Mouse (Mus musculus) layer of hippocampus, postnatal 36 days (tissue): Measurements from ENCODE around the gene Efnb3. TPM values are rescaled to one million over a fixed set of nuclear protein-coding genes. Genes with fewer than 3 reads are reported as not detected.

Experiments
- DNase-seq, 2 experiments: peaks; one replicate each; pipeline ENCODE4 v3.0.0; 2022
- total RNA-seq, 2 experiments: library from RNA; stranded (reverse); gene quantifications; 2 replicates each; pipeline ENCODE4 v1.2.3; 2021

The Efnb3 gene
- total RNA-seq: 100 to 1,000 TPM; 120 to 121 TPM

- peak; percentile 44 to 56 for DNase-seq
Measured at GRCm38 (mm10) chr11:69559851-69560765, at the start of gene Efnb3. Gene Efnb3 (minus strand): TSS chr11:69560205.

- no peak for DNase-seq
Measured at GRCm38 (mm10) chr11:69609416-69609815, 49.4 kb upstream of the Efnb3 start.

DNA sequence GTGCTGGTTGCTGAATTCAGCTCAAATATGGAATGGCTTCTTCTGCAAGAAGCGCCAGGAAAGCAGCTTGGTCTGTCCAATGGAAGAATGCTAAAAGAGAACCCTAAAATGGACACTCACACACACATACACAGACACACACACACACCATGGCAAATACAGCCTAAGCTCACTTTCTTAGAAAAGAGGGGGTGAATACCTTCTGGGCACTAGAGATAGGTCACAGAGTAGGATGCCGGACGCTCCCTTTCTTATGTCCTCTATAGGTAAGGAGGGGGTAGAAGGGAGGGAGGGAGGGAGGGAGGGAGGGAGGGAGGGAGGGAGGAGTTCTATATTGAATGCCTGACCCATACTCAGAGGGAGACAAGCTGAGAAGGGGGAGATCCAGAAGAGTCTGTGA is 48.5 kb upstream of the Efnb3 start:
- DNase-seq: no peak

DNA sequence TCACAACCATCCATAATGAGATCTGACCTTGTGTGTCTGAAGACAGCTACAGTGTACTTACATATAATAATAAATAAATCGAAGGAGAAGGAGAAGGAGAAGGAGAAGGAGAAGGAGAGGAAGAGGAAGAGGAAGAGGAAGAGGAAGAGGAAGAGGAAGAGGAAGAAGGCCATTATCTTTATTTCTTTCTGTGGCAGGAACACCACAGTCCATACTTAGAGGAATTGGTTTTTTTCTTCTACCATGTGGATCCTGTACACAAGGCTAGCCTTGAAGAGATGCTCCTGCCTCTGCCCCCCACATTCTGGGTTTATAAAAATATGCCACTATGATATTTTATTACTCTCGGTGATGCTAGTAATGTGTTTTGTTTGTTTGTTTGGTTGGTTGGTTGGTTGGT is 46.8 kb upstream of the Efnb3 start:
- DNase-seq: no peak

GRCm38 (mm10) chr11:69606491-69606795 is 46.4 kb upstream of the Efnb3 start:
- no peak for DNase-seq

GRCm38 (mm10) chr11:69605726-69606490 is 45.9 kb upstream of the Efnb3 start, which contains the start of gene Atp1b2:
Gene Atp1b2 (minus strand): TSS chr11:69605942.
- DNase-seq: peak; percentile 85

DNA sequence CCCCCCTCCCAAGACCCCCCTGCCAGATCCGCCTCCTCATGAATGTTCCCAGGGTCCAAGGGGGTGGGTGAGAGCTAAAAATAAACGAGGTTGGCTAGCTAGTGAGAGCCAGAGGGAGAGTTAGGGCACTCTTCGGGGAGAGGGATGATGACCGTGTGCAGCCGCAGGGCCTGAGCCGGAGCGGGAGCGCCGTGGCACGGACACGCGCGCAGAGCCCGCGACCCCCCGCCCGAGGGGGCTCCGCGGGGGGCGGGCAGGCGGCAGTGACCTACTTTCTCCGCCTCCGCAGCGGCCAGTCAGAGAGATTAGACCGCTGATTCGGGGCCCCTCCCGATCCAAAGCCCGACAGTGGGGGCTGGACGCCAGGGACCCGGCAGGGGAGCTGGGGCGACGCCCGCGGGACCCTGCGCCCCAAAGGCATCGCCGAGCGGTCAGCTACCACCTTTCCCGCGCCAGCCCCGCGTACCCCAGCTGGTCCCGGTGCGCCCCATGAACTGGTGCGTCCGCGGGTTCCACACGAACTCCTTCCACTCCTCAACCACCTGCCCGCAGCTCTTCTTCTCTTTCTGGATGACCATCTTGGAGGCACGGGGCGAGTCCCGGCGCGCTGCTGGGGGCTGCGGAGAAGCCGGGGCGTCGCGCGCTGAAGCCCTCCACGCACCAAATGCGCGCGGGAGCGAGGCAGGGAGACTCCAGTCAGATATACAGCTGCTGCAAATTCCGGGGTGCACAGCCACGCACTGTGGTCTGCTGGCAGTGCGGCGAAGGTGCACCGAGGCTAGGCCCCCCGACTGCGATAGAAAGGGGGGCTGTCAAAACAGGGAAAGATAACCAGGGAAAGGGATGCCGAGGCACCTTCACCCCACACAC is 45.0 kb upstream of the Efnb3 start:
- peak in 1 of 2 experiments; percentile 53 for DNase-seq

DNA sequence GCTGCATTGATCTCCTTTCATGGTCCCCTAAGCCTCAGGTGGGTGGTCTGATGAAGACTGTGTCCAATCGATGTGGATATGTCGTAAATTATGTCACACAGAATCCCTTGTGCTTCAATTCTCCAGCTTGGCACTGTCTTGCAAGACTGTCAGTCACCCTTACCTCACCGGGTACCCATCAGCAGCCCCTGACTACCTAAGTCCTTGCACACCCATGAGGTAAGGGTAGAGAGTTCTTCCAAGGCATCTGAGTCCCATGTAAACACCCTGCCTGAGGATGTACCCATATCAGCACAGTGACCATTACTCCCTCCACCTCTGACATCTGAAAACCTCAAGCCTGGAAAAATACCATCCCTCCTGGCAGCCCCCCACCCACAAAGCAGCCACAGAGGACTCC is 44.3 kb upstream of the Efnb3 start:
- DNase-seq: no peak

GRCm38 (mm10) chr11:69603516-69603915 is 43.5 kb upstream of the Efnb3 start:
- no peak for DNase-seq

DNA sequence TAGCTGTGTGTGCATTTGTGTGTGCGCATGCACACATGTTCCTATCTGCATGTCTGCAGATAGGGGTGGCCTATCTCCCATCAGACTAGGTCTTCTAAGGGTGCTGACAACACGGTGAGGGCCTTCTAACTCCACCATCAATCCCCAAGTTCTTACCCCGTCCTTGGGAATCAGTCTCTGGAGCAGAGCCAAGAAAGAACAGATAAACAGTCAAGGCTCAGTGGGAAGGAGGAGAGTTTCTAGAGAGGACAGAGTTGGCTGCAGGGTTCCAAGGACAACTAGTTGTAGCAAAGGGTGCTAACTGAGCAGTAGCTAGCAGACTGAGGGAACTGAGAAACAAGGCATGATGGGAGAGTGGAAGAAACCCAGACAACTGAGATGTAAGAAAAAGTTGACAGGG is 41.8 kb upstream of the Efnb3 start:
- DNase-seq: no peak

DNA sequence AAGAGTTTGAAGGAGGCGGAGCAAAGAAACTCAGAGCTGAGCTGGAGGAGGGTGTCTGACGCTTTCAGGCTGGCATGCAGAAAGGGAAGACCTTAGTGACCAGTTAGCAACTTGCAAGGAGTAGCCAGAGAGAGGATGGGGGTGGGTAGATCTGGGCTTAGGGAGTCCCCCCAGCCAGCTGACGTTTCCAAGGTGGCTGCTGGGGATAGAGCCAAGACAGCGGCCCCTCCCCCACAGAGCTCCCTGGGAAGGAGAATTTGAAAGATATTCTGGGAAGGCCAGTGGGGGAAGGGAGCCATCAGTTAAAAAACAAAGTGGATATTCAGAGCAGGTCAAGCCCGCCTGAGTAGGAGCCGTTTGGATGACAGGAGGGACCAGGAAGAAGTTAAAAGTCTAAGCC is 40.1 kb upstream of the Efnb3 start:
- DNase-seq: peak; percentile 73 to 75

DNA sequence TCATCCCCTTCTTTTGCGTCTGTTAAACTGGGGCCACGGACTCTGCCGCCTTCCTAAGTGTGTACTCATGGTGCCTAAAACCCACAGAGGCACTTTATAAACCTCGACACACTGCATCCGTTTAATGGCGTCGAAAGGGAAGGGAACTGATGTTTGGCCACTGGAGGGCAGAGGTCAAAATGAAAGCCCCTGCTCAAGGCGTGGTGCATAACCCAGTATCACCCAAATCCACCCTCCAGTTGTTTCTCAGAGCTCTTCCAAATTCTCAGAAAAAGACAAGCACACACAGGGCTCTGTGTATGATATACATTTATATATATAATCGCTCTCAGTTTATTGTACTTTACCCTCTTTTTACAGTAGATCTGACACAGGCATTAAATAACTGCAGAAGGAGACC is 39.4 kb upstream of the Efnb3 start:
- DNase-seq: no peak

- no peak for DNase-seq
Measured at GRCm38 (mm10) chr11:69594853-69595252, 34.8 kb upstream of the Efnb3 start.

DNA sequence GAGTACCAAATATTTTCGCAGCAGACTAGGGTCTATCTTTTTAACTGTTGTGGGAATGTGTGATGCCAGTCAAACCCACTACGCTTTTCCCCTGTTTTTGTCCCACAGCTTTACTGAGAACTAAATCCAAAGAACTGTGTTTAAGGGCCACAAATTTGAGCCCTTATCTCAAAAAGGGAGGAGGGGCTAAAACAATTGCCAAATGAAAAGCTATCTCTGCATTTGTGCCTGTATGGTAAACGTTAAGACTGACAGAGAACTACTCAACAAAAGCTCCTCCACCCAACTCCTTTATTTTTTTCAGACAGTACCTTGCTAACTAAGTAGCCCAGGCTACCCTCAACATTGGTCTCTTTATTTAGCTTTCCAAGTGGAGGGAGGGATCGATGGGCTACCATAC is 32.8 kb upstream of the Efnb3 start:
- no peak for DNase-seq

DNA sequence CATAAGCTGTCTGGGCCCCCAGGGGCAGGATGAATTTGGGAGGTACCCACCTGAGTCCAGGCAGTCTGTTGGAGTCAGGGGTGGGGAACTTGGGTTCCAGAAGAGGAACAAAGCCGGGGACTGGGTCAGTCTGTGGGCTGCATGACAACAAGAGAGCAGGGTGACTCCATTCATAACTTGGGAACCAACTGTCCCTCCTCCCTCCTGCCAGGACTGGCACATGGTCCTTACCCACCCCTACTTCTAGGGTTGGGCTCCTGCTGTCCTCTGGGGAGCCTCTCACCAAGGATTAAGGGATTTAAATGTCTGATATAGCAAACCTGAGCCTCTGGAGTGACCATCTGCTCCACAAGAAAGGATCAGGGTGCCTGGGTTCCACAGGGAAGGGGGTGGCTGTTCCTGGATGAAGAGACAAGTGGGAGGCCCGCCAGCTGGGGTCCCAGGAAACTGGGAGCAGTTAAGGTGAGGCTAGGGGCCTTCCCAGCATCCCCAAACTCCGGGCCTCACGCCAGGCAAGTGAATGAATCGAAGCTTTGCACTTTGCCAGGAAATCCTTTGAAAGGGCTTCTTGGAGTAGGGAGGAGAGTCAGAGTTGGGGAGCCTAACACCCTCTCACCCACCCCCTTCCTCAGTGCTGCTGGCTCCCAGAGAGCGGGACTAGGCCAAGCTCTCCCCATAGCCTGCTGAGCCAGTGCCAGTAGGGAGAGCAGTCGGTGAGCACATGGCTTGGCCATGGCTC is 32.1 kb upstream of the Efnb3 start:
- DNase-seq: peak; percentile 72 to 82

- no peak for DNase-seq
Measured at GRCm38 (mm10) chr11:69591424-69591823, 31.4 kb upstream of the Efnb3 start.

DNA sequence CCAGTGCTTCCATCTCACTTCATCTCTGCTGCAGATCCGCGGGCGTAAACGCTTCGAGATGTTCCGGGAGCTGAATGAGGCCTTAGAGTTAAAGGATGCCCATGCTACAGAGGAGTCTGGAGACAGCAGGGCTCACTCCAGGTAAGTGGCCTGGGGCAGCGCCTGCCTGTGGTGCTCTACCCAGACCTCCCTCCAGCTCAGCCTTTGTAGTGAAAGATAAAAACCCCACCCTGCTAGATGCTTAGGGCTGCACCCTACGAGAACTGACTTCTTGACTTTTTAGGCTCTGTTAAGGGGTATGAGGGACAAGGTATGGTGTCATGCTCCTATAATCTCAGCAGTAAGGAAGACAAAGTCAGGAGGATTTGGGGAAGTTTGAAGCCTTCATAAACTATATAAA is 30.6 kb upstream of the Efnb3 start:
- no peak for DNase-seq

GRCm38 (mm10) chr11:69589207-69589834 is 29.3 kb upstream of the Efnb3 start:
- DNase-seq: no peak

GRCm38 (mm10) chr11:69585718-69586325 is 25.8 kb upstream of the Efnb3 start:
- DNase-seq: no peak

DNA sequence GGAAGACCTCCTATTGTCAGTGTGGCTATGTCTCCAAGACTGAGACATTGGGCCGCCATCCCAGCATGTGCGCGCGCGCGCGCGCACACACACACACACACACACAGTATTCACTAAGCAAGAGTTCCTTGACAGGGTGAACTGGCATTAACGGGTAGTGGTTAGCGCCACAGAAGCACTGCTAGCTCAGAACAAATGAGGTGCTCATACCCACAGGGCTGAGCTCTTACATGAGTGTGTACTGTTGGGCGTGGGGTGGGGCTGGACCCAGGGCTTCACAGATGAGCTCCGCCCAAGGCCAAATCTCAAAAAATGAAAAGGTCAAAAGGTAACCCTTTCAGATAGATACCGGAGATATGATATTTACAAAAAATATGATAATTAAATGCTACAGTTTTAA is 24.9 kb upstream of the Efnb3 start:
- DNase-seq: no peak

GRCm38 (mm10) chr11:69584008-69584407 is 24.0 kb upstream of the Efnb3 start:
- no peak for DNase-seq
